Mouse (Mus musculus): ENCODE results near the gene Kiss1. TPM values are rescaled to one million over a fixed set of nuclear protein-coding genes. Genes with fewer than 3 reads are reported as not detected.

The Kiss1 gene
- polyA plus RNA-seq, 1 experiment from 2014 or later, result not detected

- DNase-seq (ENCODE audit: low spot score), result peak; percentile 48
- no peak overlapping the region for H3K27ac ChIP-seq (replicated peaks)
- TF ChIP-seq CTCF (IDR thresholded peaks at IDR 0.05; ENCODE audit: low read depth), result no peak
- TF ChIP-seq EP300 (optimal IDR thresholded peaks at IDR 0.05), result no peak
- no peak overlapping the region for H3K9ac ChIP-seq (ENCODE audit: low read length)
- H3K27me3 ChIP-seq (ENCODE audit: control insufficient read depth, insufficient read depth, low read length), result no peaks in the 10 kb centered on the region
- no peaks in the 10 kb centered on the region for H3K4me1 ChIP-seq (replicated peaks; ENCODE audit: control insufficient read depth, insufficient read depth)
- ATAC-seq (ENCODE audit: low FRiP score, low TSS enrichment), result peak; percentile 62
- 63% methylated on average over 9 of the region's 9 CpGs for WGBS
- no peaks in the 10 kb centered on the region for H3K9me3 ChIP-seq (ENCODE audit: control insufficient read depth, low read length)
- H3K36me3 ChIP-seq (ENCODE audit: control insufficient read depth, insufficient read depth, low read length), result no peaks in the 10 kb centered on the region; the same call in none of the 2 replicates
- no peak overlapping the region for H3K4me2 ChIP-seq (replicated peaks; ENCODE audit: low read depth)
- H3K4me3 ChIP-seq (ENCODE audit: low read depth, low read length), result no peak overlapping the region
Observed at GRCm38 (mm10) chr1:133296376-133296775, 25.3 kb upstream of the Kiss1 start.

GRCm38 (mm10) chr1:133298816-133299215 lies 22.9 kb upstream of the Kiss1 start:
- 64% methylated on average over 14 of the region's 14 CpGs for WGBS
- no peaks in the 10 kb centered on the region for H3K9me3 ChIP-seq (ENCODE audit: control insufficient read depth, low read length)
- no peak for TF ChIP-seq CTCF (IDR thresholded peaks at IDR 0.05; ENCODE audit: low read depth)
- no peak for TF ChIP-seq EP300 (optimal IDR thresholded peaks at IDR 0.05)
- DNase-seq (ENCODE audit: low spot score), result no peak
- no peaks in the 10 kb centered on the region for H3K27me3 ChIP-seq (ENCODE audit: control insufficient read depth, insufficient read depth, low read length)
- H3K4me1 ChIP-seq (replicated peaks; ENCODE audit: control insufficient read depth, insufficient read depth), result no peaks in the 10 kb centered on the region
- no peak overlapping the region for H3K4me3 ChIP-seq (ENCODE audit: low read depth, low read length)
- H3K4me2 ChIP-seq (replicated peaks; ENCODE audit: low read depth), result no peak overlapping the region
- no peak for ATAC-seq (ENCODE audit: low FRiP score, low TSS enrichment)
- no peak overlapping the region for H3K27ac ChIP-seq (replicated peaks)
- H3K9ac ChIP-seq (ENCODE audit: low read length), result no peak overlapping the region
- no peaks in the 10 kb centered on the region; the same call in none of the 2 replicates for H3K36me3 ChIP-seq (ENCODE audit: control insufficient read depth, insufficient read depth, low read length)

- no peak overlapping the region for H3K9ac ChIP-seq (ENCODE audit: low read length)
- DNase-seq (ENCODE audit: low spot score) (peak; percentile 31), ATAC-seq (ENCODE audit: low FRiP score, low TSS enrichment) (no peak)
- H3K27ac ChIP-seq (replicated peaks), result 0 out of 2 replicates have a peak overlapping the region, but pooled peaks have one; percentile 30
- no peak overlapping the region for H3K4me2 ChIP-seq (replicated peaks; ENCODE audit: low read depth)
- H3K36me3 ChIP-seq (ENCODE audit: control insufficient read depth, insufficient read depth, low read length), result no peaks in the 10 kb centered on the region; the same call in 1 of the 2 replicates
- 23% methylated on average over 3 of the region's 3 CpGs for WGBS
- no peak overlapping the region for H3K4me3 ChIP-seq (ENCODE audit: low read depth, low read length)
- H3K4me1 ChIP-seq (replicated peaks; ENCODE audit: control insufficient read depth, insufficient read depth), result no peaks in the 10 kb centered on the region
- TF ChIP-seq EP300 (optimal IDR thresholded peaks at IDR 0.05) (no peak), CTCF (IDR thresholded peaks at IDR 0.05; ENCODE audit: low read depth) (no peak)
- H3K9me3 ChIP-seq (ENCODE audit: control insufficient read depth, low read length), result no peaks in the 10 kb centered on the region
- no peaks in the 10 kb centered on the region for H3K27me3 ChIP-seq (ENCODE audit: control insufficient read depth, insufficient read depth, low read length)
Observed at GRCm38 (mm10) chr1:133302540-133302939, 19.1 kb upstream of the Kiss1 start.

- Histone ChIP-seq H3K27me3 (ENCODE audit: control insufficient read depth, insufficient read depth, low read length) (no peaks in the 10 kb centered on the region), H3K4me1 (replicated peaks; ENCODE audit: control insufficient read depth, insufficient read depth) (no peaks in the 10 kb centered on the region), H3K9me3 (ENCODE audit: control insufficient read depth, low read length) (no peaks in the 10 kb centered on the region), H3K27ac (replicated peaks) (no peak overlapping the region), H3K36me3 (ENCODE audit: control insufficient read depth, insufficient read depth, low read length) (no peaks in the 10 kb centered on the region), H3K4me2 (replicated peaks; ENCODE audit: low read depth) (no peak overlapping the region), H3K4me3 (ENCODE audit: low read depth, low read length) (no peak overlapping the region), H3K9ac (ENCODE audit: low read length) (no peak overlapping the region)
- no peak for TF ChIP-seq EP300 (optimal IDR thresholded peaks at IDR 0.05)
- TF ChIP-seq CTCF (IDR thresholded peaks at IDR 0.05; ENCODE audit: low read depth), result peak; percentile 93
- WGBS, result 12% methylated on average over 4 of the region's 4 CpGs
- ATAC-seq (ENCODE audit: low FRiP score, low TSS enrichment) (peak; percentile 25; the same call in 1 of the 2 replicates), DNase-seq (ENCODE audit: low spot score) (peak; percentile 82)
Observed at GRCm38 (mm10) chr1:133306842-133307241, 14.8 kb upstream of the Kiss1 start.

- peak; percentile 49 for DNase-seq (ENCODE audit: low spot score)
- Histone ChIP-seq H3K36me3 (ENCODE audit: control insufficient read depth, insufficient read depth, low read length) (no peaks in the 10 kb centered on the region), H3K4me1 (replicated peaks; ENCODE audit: control insufficient read depth, insufficient read depth) (no peaks in the 10 kb centered on the region), H3K9me3 (ENCODE audit: control insufficient read depth, low read length) (no peaks in the 10 kb centered on the region), H3K27me3 (ENCODE audit: control insufficient read depth, insufficient read depth, low read length) (no peaks in the 10 kb centered on the region), H3K4me3 (ENCODE audit: low read depth, low read length) (no peak overlapping the region), H3K4me2 (replicated peaks; ENCODE audit: low read depth) (no peak overlapping the region), H3K9ac (ENCODE audit: low read length) (no peak overlapping the region), H3K27ac (replicated peaks) (no peak overlapping the region)
- WGBS, result 12% methylated on average over 6 of the region's 6 CpGs
- TF ChIP-seq CTCF (IDR thresholded peaks at IDR 0.05; ENCODE audit: low read depth) (peak; percentile 84), EP300 (optimal IDR thresholded peaks at IDR 0.05) (no peak)
- ATAC-seq (ENCODE audit: low FRiP score, low TSS enrichment), result no peak
Observed at GRCm38 (mm10) chr1:133307318-133307717, 14.4 kb upstream of the Kiss1 start.

- no peak within 1 kb of the TSS for H3K4me3 ChIP-seq (ENCODE audit: low read depth, low read length)
- H3K9ac ChIP-seq (ENCODE audit: low read length), result no peak within 1 kb of the TSS; the same call in none of the 2 replicates
- DNase-seq (ENCODE audit: low spot score), result peak; percentile 78
- peak within 1 kb of the TSS; percentile 8 for H3K27ac ChIP-seq (replicated peaks)
- H3K27me3 ChIP-seq (ENCODE audit: control insufficient read depth, insufficient read depth, low read length), result no peaks in the 10 kb centered on the region
- peak; percentile 72 for ATAC-seq (ENCODE audit: low FRiP score, low TSS enrichment)
- TF ChIP-seq CTCF (IDR thresholded peaks at IDR 0.05; ENCODE audit: low read depth), result no peak
- TF ChIP-seq EP300 (optimal IDR thresholded peaks at IDR 0.05), result no peak
- no peaks in the 10 kb centered on the region for H3K9me3 ChIP-seq (ENCODE audit: control insufficient read depth, low read length)
- H3K36me3 ChIP-seq (ENCODE audit: control insufficient read depth, insufficient read depth, low read length), result no peaks in the 10 kb centered on the region
- WGBS, result 44% methylated on average over 14 of the region's 14 CpGs
- peak within 1 kb of the TSS; percentile 35 for H3K4me2 ChIP-seq (replicated peaks; ENCODE audit: low read depth)
- no peaks in the 10 kb centered on the region for H3K4me1 ChIP-seq (replicated peaks; ENCODE audit: control insufficient read depth, insufficient read depth)
Observed at GRCm38 (mm10) chr1:133309652-133310267, 11.9 kb upstream of the Kiss1 start, which contains the start of gene Golt1a. Gene Golt1a, plus strand, starts transcription at chr1:133309800.

All from stomach, postnatal 0 days (tissue).